Comparison of ENCODE assay signal across 11 mouse cellular contexts in the genomic region with DNA sequence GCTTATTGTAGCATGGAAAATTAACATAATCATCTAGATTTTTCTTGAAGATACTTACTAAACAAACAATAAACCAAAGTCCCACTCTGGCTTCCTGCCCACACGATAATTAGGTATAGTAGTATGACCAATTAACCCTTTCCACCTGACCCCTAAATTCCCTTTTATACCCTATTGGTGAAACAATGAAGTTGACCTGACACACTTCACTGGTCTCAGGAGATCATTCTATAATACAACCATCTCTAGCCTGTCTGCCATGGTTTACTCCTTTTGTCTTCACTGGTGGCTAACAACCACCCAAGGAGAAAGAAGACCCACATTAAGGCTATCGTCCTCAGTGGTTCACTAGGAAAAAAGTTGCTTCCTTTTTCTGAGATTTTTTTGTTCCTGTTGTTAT. TPM values are rescaled to one million over a fixed set of nuclear protein-coding genes. Genes with fewer than 3 reads are reported as not detected.
DNase-seq lines count a peak whose midpoint lies in the region; ATAC-seq and TF ChIP-seq lines count a peak whose summit lies in the region.
"Had no signal": no experiment of that assay in that cellular context is flagged by ENCODE, and none has a peak within 500 bp of the region (broad histone marks: within the 10 kb centered on the region; RNA-seq: fewer than 3 reads in every experiment).

No protein-coding gene starts in this region.

- H3K9me3 ChIP-seq in hindbrain, embryonic 15.5 days = no peaks in the 10 kb centered on the region
- no peaks in the 10 kb centered on the region for H3K9me3 ChIP-seq in neural tube, embryonic 13.5 days
- H3K9me3 ChIP-seq: limb, embryonic 13.5 days had no signal

- DNase-seq in cerebellum, adult 9-10 months = peak; percentile 44
- DNase-seq in cerebellum, adult 11 months = no peak
- no peak for DNase-seq in layer of hippocampus, adult 2 months (ENCODE audit: low spot score in 2 of 2)
- DNase-seq in layer of hippocampus, postnatal 25 days (ENCODE audit: extremely low spot score in 1 of 2, low spot score in 1 of 2) = no peak

- no peak for TF ChIP-seq CTCF in layer of hippocampus, adult 2 months (conservative IDR thresholded peaks at IDR 0.05)

- WGBS in hindbrain, embryonic 15.5 days = 75% methylated on average over 2 of the region's 2 CpGs
- 81% methylated on average over 2 of the region's 2 CpGs for WGBS in neural tube, embryonic 13.5 days

- H3K4me2 ChIP-seq in hindbrain, embryonic 15.5 days = no peak overlapping the region
- H3K4me2 ChIP-seq in neural tube, embryonic 13.5 days = no peak overlapping the region

- peaks cover 15% of the 10 kb centered on the region for H3K4me1 ChIP-seq in hindbrain, embryonic 15.5 days (replicated peaks)
- peaks cover 10% of the 10 kb centered on the region for H3K4me1 ChIP-seq in neural tube, embryonic 13.5 days (replicated peaks)

- 0 out of 2 replicates have a peak overlapping the region, but pooled peaks have one; percentile 76 for H3K27ac ChIP-seq in layer of hippocampus, adult 2 months
- no peak overlapping the region for H3K27ac ChIP-seq in hindbrain, embryonic 15.5 days (replicated peaks)
- no peak overlapping the region for H3K27ac ChIP-seq in neural tube, embryonic 13.5 days (replicated peaks)
- H3K27ac ChIP-seq: limb, embryonic 13.5 days had no signal

- no peaks in the 10 kb centered on the region for H3K36me3 ChIP-seq in hindbrain, embryonic 15.5 days
- no peaks in the 10 kb centered on the region for H3K36me3 ChIP-seq in neural tube, embryonic 13.5 days
- H3K36me3 ChIP-seq: limb, embryonic 13.5 days had no signal

- no peak overlapping the region; the same call in 1 of the 2 replicates for H3K4me3 ChIP-seq in layer of hippocampus, adult 2 months
- no peak overlapping the region for H3K4me3 ChIP-seq in hindbrain, embryonic 15.5 days
- H3K4me3 ChIP-seq in neural tube, embryonic 13.5 days = no peak overlapping the region

- no peak overlapping the region for H3K9ac ChIP-seq in hindbrain, embryonic 15.5 days
- H3K9ac ChIP-seq in neural tube, embryonic 13.5 days = no peak overlapping the region

- no peaks in the 10 kb centered on the region for H3K27me3 ChIP-seq in hindbrain, embryonic 15.5 days
- H3K27me3 ChIP-seq in neural tube, embryonic 13.5 days = no peaks in the 10 kb centered on the region; the same call in 1 of the 2 replicates
- H3K27me3 ChIP-seq: limb, embryonic 13.5 days had no signal

- ATAC-seq in hindbrain, embryonic 15.5 days (ENCODE audit: low FRiP score, low read depth) = peak; percentile 45
- ATAC-seq in neural tube, embryonic 13.5 days (ENCODE audit: low read depth) = peak; percentile 57; the same call in 1 of the 2 replicates
- ATAC-seq in monocyte, adult 5-6 weeks (replicated peaks; ENCODE audit: insufficient number of reproducible peaks, low FRiP score, low TSS enrichment, poor library complexity, severe bottlenecking) = no peak; the same call in 1 of the 2 replicates
- no peak for ATAC-seq in megakaryocyte-erythroid progenitor cell, adult 5-6 weeks (replicated peaks; ENCODE audit: low FRiP score, low TSS enrichment, poor library complexity, severe bottlenecking)

RNA-seq across cellular contexts. Expression of a gene that starts 0.5 kb away (rescaled TPM):
- 1 to 10 TPM; 6.0 to 6.5 TPM for total RNA-seq in layer of hippocampus, adult 2 months (2021)
- 1 to 10 TPM; 3.7 to 3.9 TPM for total RNA-seq in layer of hippocampus, postnatal 25 days (2021)
- polyA plus RNA-seq in hindbrain, embryonic 15.5 days (2015; fragmentation: Nextera tagmentation; extraction: Ambion mirVana) = 7.0 and 7.9 TPM in 2 replicates
- polyA plus RNA-seq in neural tube, embryonic 13.5 days (2015; fragmentation: Nextera tagmentation; extraction: Ambion mirVana) = 5.8 and 6.2 TPM in 2 replicates
- total RNA-seq in monocyte, adult 5-6 weeks (2017) = 0.11 to 1.3 TPM (median 0.87 TPM) in 3 replicates
- total RNA-seq in megakaryocyte-erythroid progenitor cell, adult 5-6 weeks (2014; fragmentation: Nextera tagmentation) = 1.0 and 2.0 TPM in 2 replicates
- total RNA-seq in megakaryocyte-erythroid progenitor cell, adult 5-6 weeks (2017) = 1.6 and 7.2 TPM in 2 replicates
- polyA plus RNA-seq: erythroblast, embryonic 14.5 days had no signal

RNA-seq across cellular contexts. Expression of a gene that starts 8.3 kb away (rescaled TPM):
- 100 to 1,000 TPM; 146 to 157 TPM for total RNA-seq in layer of hippocampus, adult 2 months (2021)
- total RNA-seq in layer of hippocampus, postnatal 25 days (2021) = 100 to 1,000 TPM; 180 to 190 TPM
- polyA plus RNA-seq in hindbrain, embryonic 15.5 days (2015; fragmentation: Nextera tagmentation; extraction: Ambion mirVana) = 86.7 and 108 TPM in 2 replicates
- polyA plus RNA-seq in neural tube, embryonic 13.5 days (2015; fragmentation: Nextera tagmentation; extraction: Ambion mirVana) = 113 and 154 TPM in 2 replicates
- 28.5 to 49.4 TPM (median 42.7 TPM) in 3 replicates for total RNA-seq in monocyte, adult 5-6 weeks (2017)
- 33.0 and 41.4 TPM in 2 replicates for total RNA-seq in megakaryocyte-erythroid progenitor cell, adult 5-6 weeks (2014; fragmentation: Nextera tagmentation)
- 13.7 and 17.1 TPM in 2 replicates for total RNA-seq in megakaryocyte-erythroid progenitor cell, adult 5-6 weeks (2017)

RNA-seq across cellular contexts. Expression of a gene that starts 27.4 kb away (rescaled TPM):
- not detected for total RNA-seq in layer of hippocampus, adult 2 months (2021)
- total RNA-seq in layer of hippocampus, postnatal 25 days (2021) = not detected
- polyA plus RNA-seq in hindbrain, embryonic 15.5 days (2015; fragmentation: Nextera tagmentation; extraction: Ambion mirVana) = not detected in 2 replicates
- not detected in 2 replicates for polyA plus RNA-seq in neural tube, embryonic 13.5 days (2015; fragmentation: Nextera tagmentation; extraction: Ambion mirVana)
- 0.19 TPM in 1 of 3 replicates, not detected in the others for total RNA-seq in monocyte, adult 5-6 weeks (2017)
- total RNA-seq in megakaryocyte-erythroid progenitor cell, adult 5-6 weeks (2014; fragmentation: Nextera tagmentation) = not detected in 2 replicates
- not detected in 2 replicates for total RNA-seq in megakaryocyte-erythroid progenitor cell, adult 5-6 weeks (2017)
- total RNA-seq: layer of hippocampus, postnatal 10 days had no signal
- polyA plus RNA-seq: erythroblast, embryonic 14.5 days; limb, embryonic 13.5 days had no signal

RNA-seq across cellular contexts. Expression of a gene that starts 41.0 kb away (rescaled TPM):
- total RNA-seq in layer of hippocampus, adult 2 months (2021) = 10 to 100 TPM; 87.5 to 90.4 TPM
- 10 to 100 TPM; 76.8 to 81.9 TPM for total RNA-seq in layer of hippocampus, postnatal 25 days (2021)
- polyA plus RNA-seq in hindbrain, embryonic 15.5 days (2015; fragmentation: Nextera tagmentation; extraction: Ambion mirVana) = 42.5 and 45.9 TPM in 2 replicates
- polyA plus RNA-seq in neural tube, embryonic 13.5 days (2015; fragmentation: Nextera tagmentation; extraction: Ambion mirVana) = 49.5 and 50.1 TPM in 2 replicates
- total RNA-seq in monocyte, adult 5-6 weeks (2017) = 30.2 to 39.4 TPM (median 31.4 TPM) in 3 replicates
- total RNA-seq in megakaryocyte-erythroid progenitor cell, adult 5-6 weeks (2014; fragmentation: Nextera tagmentation) = 21.0 and 28.1 TPM in 2 replicates
- 41.0 and 71.2 TPM in 2 replicates for total RNA-seq in megakaryocyte-erythroid progenitor cell, adult 5-6 weeks (2017)

RNA-seq across cellular contexts. Expression of a gene that starts 41.1 kb away (rescaled TPM):
- total RNA-seq in layer of hippocampus, adult 2 months (2021) = 100 to 1,000 TPM; 306 to 317 TPM
- 100 to 1,000 TPM; 313 to 339 TPM for total RNA-seq in layer of hippocampus, postnatal 25 days (2021)
- polyA plus RNA-seq in hindbrain, embryonic 15.5 days (2015; fragmentation: Nextera tagmentation; extraction: Ambion mirVana) = 231 and 234 TPM in 2 replicates
- polyA plus RNA-seq in neural tube, embryonic 13.5 days (2015; fragmentation: Nextera tagmentation; extraction: Ambion mirVana) = 199 and 276 TPM in 2 replicates
- 266 to 290 TPM (median 273 TPM) in 3 replicates for total RNA-seq in monocyte, adult 5-6 weeks (2017)
- 173 and 209 TPM in 2 replicates for total RNA-seq in megakaryocyte-erythroid progenitor cell, adult 5-6 weeks (2014; fragmentation: Nextera tagmentation)
- total RNA-seq in megakaryocyte-erythroid progenitor cell, adult 5-6 weeks (2017) = 330 and 537 TPM in 2 replicates

Comparison
In these comparisons a context has a peak if more than half of its experiments do, and no peak if none do; other contexts are left out.
1. ATAC-seq: peak in hindbrain, embryonic 15.5 days (single experiment) and neural tube, embryonic 13.5 days (single experiment); none in monocyte, adult 5-6 weeks (single experiment) and megakaryocyte-erythroid progenitor cell, adult 5-6 weeks (single experiment).